1 mouse cellular context compared by ENCODE assay signal in the genomic region with DNA sequence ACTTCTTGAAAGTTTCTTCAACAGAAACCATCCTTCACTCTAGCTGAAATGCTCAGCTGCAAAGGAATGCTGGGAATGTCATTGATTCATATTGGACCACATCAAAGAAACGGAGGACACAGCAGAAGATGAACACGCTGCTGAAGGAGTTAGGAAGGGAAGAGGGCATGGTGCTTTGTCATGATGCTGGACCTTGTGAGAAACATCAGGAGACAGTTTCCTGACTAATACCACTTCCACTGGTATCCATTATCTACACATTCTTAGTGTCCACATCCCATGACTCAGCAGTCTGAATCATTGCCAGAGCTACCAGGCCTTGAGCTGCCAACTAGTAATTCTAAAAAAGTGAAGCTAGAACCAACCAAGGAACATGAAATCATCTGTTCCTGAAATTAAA.
TF ChIP-seq lines count a peak whose summit lies in the region.

No protein-coding gene starts in this region.

TF ChIP-seq in MEL, 35 proteins besides CTCF, POLR2A, EP300 and RAD21 (continued from another document):
- TF ChIP-seq GATA1 (IDR thresholded peaks at IDR 0.05; ENCODE audit: low read depth, low read length) (peak; percentile 65), USF2 (IDR thresholded peaks at IDR 0.05; ENCODE audit: borderline replicate concordance in 1 of 2, insufficient read depth in 1 of 2, low read depth in 1 of 2, low read length in 2 of 2) (no peak), SIN3A (IDR thresholded peaks at IDR 0.05; ENCODE audit: low read length) (peak; percentile 26; the same call in 1 of the 2 replicates), CHD2 (IDR thresholded peaks at IDR 0.05; ENCODE audit: low read length) (no peak), MYB (IDR thresholded peaks at IDR 0.05; ENCODE audit: low read depth, low read length) (no peak), JUND (IDR thresholded peaks at IDR 0.05; ENCODE audit: low read depth, low read length) (peak; percentile 68; the same call in 1 of the 2 replicates), MYC (IDR thresholded peaks at IDR 0.05; ENCODE audit: low read depth, low read length) (no peak), MEF2A (IDR thresholded peaks at IDR 0.05; ENCODE audit: extremely low read depth, insufficient replicate concordance, low read depth, low read length, poor library complexity, severe bottlenecking) (no peak), KAT2A (conservative IDR thresholded peaks at IDR 0.05; ENCODE audit: low read depth, low read length) (no peak), POLR2AphosphoS2 (IDR thresholded peaks at IDR 0.05; ENCODE audit: low read length) (no peak), MXI1 (IDR thresholded peaks at IDR 0.05; ENCODE audit: low read depth, low read length) (no peak), TBP (IDR thresholded peaks at IDR 0.05; ENCODE audit: low read depth, low read length) (no peak), MAZ (IDR thresholded peaks at IDR 0.05; ENCODE audit: low read depth, low read length) (no peak), E2F4 (IDR thresholded peaks at IDR 0.05; ENCODE audit: borderline replicate concordance, low read depth, low read length) (no peak)
